Mouse (Mus musculus) CH12.LX (cell line): Measurements from ENCODE around the gene Ddx46. TPM values are rescaled to one million over a fixed set of nuclear protein-coding genes. Genes with fewer than 3 reads are reported as not detected.

ENCODE experiments used
- DNase-seq: peaks from one replicate; pipeline ENCODE4 v3.0.0-alpha.2; 2013; ENCODE audit errors: extremely low read depth
- H3K27ac ChIP-seq: 2 replicates; pipeline ENCODE4 v1.5.1; 2012; ENCODE audit warnings: low read depth, mild to moderate bottlenecking, control low read depth, moderate library complexity; ENCODE audit not compliant: insufficient read depth
- H3K27me3 ChIP-seq: replicated peaks from 2 replicates; pipeline ENCODE3; 2012; ENCODE audit warnings: inconsistent platforms
- H3K36me3 ChIP-seq, 2 experiments: replicated peaks in 1 of 2; 2 replicates each; pipeline versions ENCODE3 to v1.6.1; 2012; ENCODE audit warnings: inconsistent platforms in 1 of 2, low read length in 1 of 2, mild to moderate bottlenecking in 1 of 2, mixed read lengths in 1 of 2, moderate library complexity in 1 of 2; ENCODE audit not compliant: control insufficient read depth in 1 of 2, insufficient read depth in 1 of 2
- H3K4me1 ChIP-seq, 2 experiments: 2 replicates each; pipeline ENCODE4 v1.6.1; 2012; ENCODE audit warnings: inconsistent platforms in 1 of 2, moderate library complexity in 1 of 2; ENCODE audit not compliant: insufficient read depth in 2 of 2, control insufficient read depth in 1 of 2
- H3K4me2 ChIP-seq: 2 replicates; pipeline ENCODE4 v1.6.1; 2012; ENCODE audit warnings: low read depth, mild to moderate bottlenecking, control low read depth; ENCODE audit not compliant: poor library complexity, insufficient read depth, severe bottlenecking
- H3K4me3 ChIP-seq, 3 experiments: fragments of 150-350 bp in 1 of 3; sonication (generic) in 1 of 3; replicated peaks in 1 of 3; 2 replicates each; pipeline versions ENCODE3 to v1.5.1; 2011 to 2012; ENCODE audit warnings: low read depth in 2 of 3, low read length in 2 of 3, mild to moderate bottlenecking in 2 of 3, moderate library complexity in 2 of 3, control low read depth in 1 of 3, improper control_type of control experiment in 1 of 3, inconsistent platforms in 1 of 3, mixed read lengths in 1 of 3; ENCODE audit not compliant: poor library complexity in 1 of 3
- H3K79me2 ChIP-seq: replicated peaks from 2 replicates; pipeline ENCODE4 v1.6.1; 2012; ENCODE audit warnings: mild to moderate bottlenecking, moderate library complexity; ENCODE audit not compliant: control insufficient read depth, poor library complexity, insufficient read depth, severe bottlenecking; ENCODE audit errors: extremely low read depth
- H3K9ac ChIP-seq: 2 replicates; pipeline ENCODE4 v1.6.1; 2012; ENCODE audit warnings: low read depth, mild to moderate bottlenecking, control low read depth, moderate library complexity; ENCODE audit not compliant: insufficient read depth
- H3K9me3 ChIP-seq: replicated peaks from 2 replicates; pipeline ENCODE3; 2012; ENCODE audit warnings: low read length, inconsistent platforms, mixed read lengths
- BHLHE40 ChIP-seq: IDR thresholded peaks from 2 replicates; pipeline ENCODE4 v1.6.1; 2011; ENCODE audit warnings: mild to moderate bottlenecking, low read depth, low read length, improper control_type of control experiment
- CHD1 ChIP-seq: IDR thresholded peaks from 2 replicates; pipeline ENCODE4 v1.6.1; 2012; ENCODE audit warnings: low read depth, low read length, improper control_type of control experiment, inconsistent platforms
- CTCF ChIP-seq, 2 experiments: IDR thresholded peaks in 1 of 2; conservative IDR thresholded peaks in 1 of 2; 2 replicates each; pipeline ENCODE4 v1.5.1; 2011 to 2012; ENCODE audit warnings: low read depth in 2 of 2, low read length in 2 of 2, improper control_type of control experiment in 1 of 2, inconsistent platforms in 1 of 2, mild to moderate bottlenecking in 1 of 2, moderate library complexity in 1 of 2
- ELF1 ChIP-seq: IDR thresholded peaks from 2 replicates; pipeline ENCODE4 v1.6.1; 2014; ENCODE audit warnings: low read depth, mild to moderate bottlenecking, inconsistent platforms, low read length, improper control_type of control experiment
- EP300 ChIP-seq: IDR thresholded peaks from 2 replicates; pipeline ENCODE4 v1.6.1; 2011; ENCODE audit warnings: low read length, improper control_type of control experiment
- ETS1 ChIP-seq: conservative IDR thresholded peaks from 2 replicates; pipeline ENCODE4 v1.6.1; 2012; ENCODE audit warnings: low read depth, mild to moderate bottlenecking, inconsistent platforms, low read length, improper control_type of control experiment, moderate library complexity
- GABPA ChIP-seq: IDR thresholded peaks from 2 replicates; pipeline ENCODE4 v1.6.1; 2012; ENCODE audit warnings: low read depth, low read length, improper control_type of control experiment, inconsistent platforms; ENCODE audit not compliant: insufficient replicate concordance
- HCFC1 ChIP-seq: IDR thresholded peaks from 2 replicates; pipeline ENCODE4 v1.6.1; 2012; ENCODE audit warnings: low read depth, mild to moderate bottlenecking, inconsistent platforms, low read length, improper control_type of control experiment
- IRF4 ChIP-seq: IDR thresholded peaks from 2 replicates; pipeline ENCODE4 v1.6.1; 2014; ENCODE audit warnings: low read depth, mild to moderate bottlenecking, inconsistent platforms, low read length, improper control_type of control experiment
- JUN ChIP-seq: IDR thresholded peaks from 2 replicates; pipeline ENCODE4 v1.6.1; 2011; ENCODE audit warnings: low read depth, mild to moderate bottlenecking, low read length, improper control_type of control experiment, moderate library complexity; ENCODE audit not compliant: insufficient read depth
- JUND ChIP-seq: conservative IDR thresholded peaks from 2 replicates; pipeline ENCODE4 v1.6.1; 2011; ENCODE audit warnings: low read depth, low read length, improper control_type of control experiment
- KAT2A ChIP-seq: IDR thresholded peaks from 2 replicates; pipeline ENCODE4 v1.6.1; 2012; ENCODE audit warnings: low read length, improper control_type of control experiment, inconsistent platforms; ENCODE audit not compliant: insufficient replicate concordance
- MAX ChIP-seq: IDR thresholded peaks from 2 replicates; pipeline ENCODE4 v1.6.1; 2011; ENCODE audit warnings: low read length, improper control_type of control experiment
- MAZ ChIP-seq: IDR thresholded peaks from 2 replicates; pipeline ENCODE4 v1.6.1; 2012; ENCODE audit warnings: low read depth, mild to moderate bottlenecking, inconsistent platforms, low read length, improper control_type of control experiment, moderate library complexity
- NELFE ChIP-seq: IDR thresholded peaks from 2 replicates; pipeline ENCODE4 v1.6.1; 2011; ENCODE audit warnings: low read depth, low read length, improper control_type of control experiment
- NRF1 ChIP-seq: IDR thresholded peaks from 2 replicates; pipeline ENCODE4 v1.6.1; 2014; ENCODE audit warnings: low read depth, mild to moderate bottlenecking, inconsistent platforms, low read length, improper control_type of control experiment, moderate library complexity
- PAX5 ChIP-seq: IDR thresholded peaks from 2 replicates; pipeline ENCODE4 v1.6.1; 2012; ENCODE audit warnings: low read length, inconsistent platforms, mixed read lengths
- POLR2AphosphoS2 ChIP-seq: IDR thresholded peaks from 2 replicates; pipeline ENCODE4 v1.6.1; 2011; ENCODE audit warnings: low read depth, low read length, improper control_type of control experiment
- RAD21 ChIP-seq: IDR thresholded peaks from 2 replicates; pipeline ENCODE4 v1.6.1; 2011; ENCODE audit warnings: low read depth, mild to moderate bottlenecking, low read length, improper control_type of control experiment, moderate library complexity
- RCOR1 ChIP-seq: conservative IDR thresholded peaks from 2 replicates; pipeline ENCODE4 v1.6.1; 2012; ENCODE audit warnings: low read depth, mild to moderate bottlenecking, inconsistent platforms, low read length, improper control_type of control experiment
- SIN3A ChIP-seq: IDR thresholded peaks from 2 replicates; pipeline ENCODE4 v1.6.1; 2012; ENCODE audit warnings: low read length, improper control_type of control experiment, inconsistent platforms
- TCF12 ChIP-seq: IDR thresholded peaks from 2 replicates; pipeline ENCODE4 v1.6.1; 2014; ENCODE audit warnings: low read depth, mild to moderate bottlenecking, inconsistent platforms, low read length, improper control_type of control experiment
- USF1 ChIP-seq: IDR thresholded peaks from 2 replicates; pipeline ENCODE4 v1.6.1; 2014; ENCODE audit warnings: low read depth, mild to moderate bottlenecking, inconsistent platforms, low read length, improper control_type of control experiment
- ZKSCAN1 ChIP-seq: IDR thresholded peaks from 2 replicates; pipeline ENCODE4 v1.6.1; 2012; ENCODE audit warnings: low read depth, inconsistent platforms, low read length, improper control_type of control experiment, borderline replicate concordance
- ZMIZ1 ChIP-seq: IDR thresholded peaks from 2 replicates; pipeline ENCODE4 v1.6.1; 2012; ENCODE audit warnings: low read depth, mild to moderate bottlenecking, inconsistent platforms, low read length, improper control_type of control experiment
- ZNF384 ChIP-seq: IDR thresholded peaks from 2 replicates; pipeline ENCODE4 v1.6.1; 2012; ENCODE audit warnings: low read depth, low read length, improper control_type of control experiment, inconsistent platforms
- dilution Hi-C: fragments of 300-500 bp; cut with MboI; formaldehyde crosslinking; loops from 2 replicates; pipeline ENCODE4 v1.14.3; 2020; ENCODE audit warnings: low sequenced_read_pairs; ENCODE audit not compliant: extremely low pct_unique_long_range_greater_than_20kb, extremely low pct_ligation_motif_present
- in situ Hi-C: fragments of 300-500 bp; cut with MboI; formaldehyde crosslinking; loops from 3 replicates; pipeline ENCODE4 v1.14.3; 2019; ENCODE audit warnings: low sequenced_read_pairs, low pct_ligation_motif_present, low pct_unique_long_range_greater_than_20kb, mixed read lengths
- polyA plus RNA-seq: library from polyadenylated mRNA; unstranded; fragments of >175 nt; gene quantifications from 2 replicates; pipeline ENCODE4 v1.2.1, GENCODE M21; 2012; ENCODE audit warnings: low read depth; ENCODE audit not compliant: insufficient read length
- total RNA-seq, 2 experiments: library from RNA; depleted of rRNA; stranded (reverse); fragments of 300-350 nt in 1 of 2; fragments of >200 nt in 1 of 2; gene quantifications; 2 replicates each; pipeline ENCODE4 v1.2.3; 2012 to 2014

Gene Ddx46
- total and polyA plus RNA-seq, 3 experiments: 35.4 to 103 (median 36.1) TPM

GRCm38 (mm10) chr13:55606899-55607623, 27.8 kb upstream of the Ddx46 start:
- H3K27ac ChIP-seq: no peak overlapping the region
- no peaks in the 10 kb centered on the region for H3K9me3 ChIP-seq
- TF ChIP-seq GABPA (no peak), ETS1 (no peak), JUN (no peak), CHD1 (no peak)
- H3K4me2 ChIP-seq: no peak overlapping the region
- H3K9ac ChIP-seq: no peak overlapping the region
- H3K36me3 ChIP-seq: peaks cover 36 to 86% of the 10 kb centered on the region in 2 experiments
- H3K27me3 ChIP-seq: no peaks in the 10 kb centered on the region
- DNase-seq: no peak
- in situ Hi-C loops: loop anchor here (10.0 kb wide), 1 partner anchor 118 kb away; the partner anchor contains the start of gene Pcbd2
- H3K4me3 ChIP-seq: no peak overlapping the region
- dilution Hi-C loops: no loop called here
- H3K79me2 ChIP-seq: no peaks in the 10 kb centered on the region
- H3K4me1 ChIP-seq: no peaks in the 10 kb centered on the region

DNA sequence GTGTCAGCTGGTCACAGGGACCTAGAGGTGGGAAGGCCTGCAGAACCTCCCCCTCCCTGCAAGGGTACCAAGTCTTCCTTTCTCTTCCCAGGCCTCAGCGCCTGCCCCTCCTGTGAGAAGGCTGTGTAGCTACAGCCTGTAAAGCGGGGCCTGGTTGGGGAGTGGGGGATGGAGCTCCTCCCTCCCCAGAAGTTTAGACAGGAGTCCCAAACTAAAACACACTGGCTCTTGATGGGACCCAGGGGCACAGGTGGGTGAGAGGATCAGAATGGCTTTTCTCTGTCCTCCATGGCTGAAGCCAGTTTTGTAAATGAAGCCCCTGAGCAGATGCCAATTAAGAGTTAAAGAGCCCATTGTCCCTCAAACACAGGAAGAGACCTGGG, 27.2 kb upstream of the Ddx46 start:
- H3K27me3 ChIP-seq: no peaks in the 10 kb centered on the region
- peaks cover 34 to 84% of the 10 kb centered on the region in 2 experiments for H3K36me3 ChIP-seq
- no peak for DNase-seq
- no peak overlapping the region for H3K4me3 ChIP-seq
- no peak overlapping the region for H3K4me2 ChIP-seq
- TF ChIP-seq MAX (no peak), NRF1 (no peak), IRF4 (no peak), ZNF384 (no peak), ZMIZ1 (no peak), GABPA (no peak), USF1 (no peak), CTCF (conservative IDR thresholded peaks at IDR 0.05 in 1 of 2, IDR thresholded peaks at IDR 0.05 in 1 of 2; ENCODE audit: low read depth in 2 of 2, low read length in 2 of 2) (no peak)
- H3K4me1 ChIP-seq: no peaks in the 10 kb centered on the region
- H3K9ac ChIP-seq: no peak overlapping the region
- in situ Hi-C loops (loop anchor here (10.0 kb wide), 1 partner anchor 117 kb away; the partner anchor contains the start of gene Pcbd2), dilution Hi-C loops (no loop called here)
- no peak overlapping the region for H3K27ac ChIP-seq
- H3K9me3 ChIP-seq: no peaks in the 10 kb centered on the region
- no peaks in the 10 kb centered on the region for H3K79me2 ChIP-seq

- Histone ChIP-seq H3K4me2 (no peak overlapping the region), H3K9me3 (no peaks in the 10 kb centered on the region), H3K4me1 (no peaks in the 10 kb centered on the region), H3K9ac (no peak overlapping the region), H3K79me2 (no peaks in the 10 kb centered on the region), H3K27ac (no peak overlapping the region), H3K27me3 (no peaks in the 10 kb centered on the region), H3K36me3 (peaks cover 23 to 64% of the 10 kb centered on the region in 2 experiments), H3K4me3 (no peak overlapping the region)
- in situ Hi-C loops: no loop called here
- DNase-seq: no peak
- dilution Hi-C loops: no loop called here
- no peak for TF ChIP-seq TCF12
- no peak for TF ChIP-seq RAD21
- no peak for TF ChIP-seq EP300
- TF ChIP-seq MAZ: no peak
- no peak for TF ChIP-seq ZNF384
- no peak for TF ChIP-seq SIN3A
- TF ChIP-seq KAT2A: no peak
- no peak for TF ChIP-seq ZKSCAN1
- TF ChIP-seq JUND: no peak
- TF ChIP-seq PAX5: no peak
- TF ChIP-seq NELFE: no peak
- TF ChIP-seq HCFC1: no peak
- no peak for TF ChIP-seq MAX
- TF ChIP-seq ELF1: no peak
- TF ChIP-seq BHLHE40: no peak
- TF ChIP-seq POLR2AphosphoS2: no peak
- no peak for TF ChIP-seq RCOR1
Measured at GRCm38 (mm10) chr13:55611996-55612395, 22.8 kb upstream of the Ddx46 start.
